Mouse (Mus musculus) kidney, embryonic 16.5 days (tissue): ENCODE data around the gene Stox2. TPM values are rescaled to one million over a fixed set of nuclear protein-coding genes. Genes with fewer than 3 reads are reported as not detected.

Experiments used
- ATAC-seq: fragments of 200-750 bp; cut with Nextera tagmentation; 2 replicates; pipeline ENCODE4 v1.8.0; 2017; ENCODE audit warnings: moderate TSS enrichment; ENCODE audit not compliant: low FRiP score, low TSS enrichment
- H3K27ac ChIP-seq: fragments of 300-500 bp; sonication (generic); 2 replicates; pipeline ENCODE4 v1.5.1; 2014; ENCODE audit warnings: low read length
- H3K27me3 ChIP-seq: fragments of 300-500 bp; sonication (generic); 2 replicates; pipeline ENCODE4 v1.6.1; 2014; ENCODE audit warnings: low read length, control low read depth, mixed read lengths; ENCODE audit not compliant: insufficient read depth
- H3K36me3 ChIP-seq: fragments of 300-500 bp; sonication (generic); 2 replicates; pipeline ENCODE4 v1.6.1; 2014; ENCODE audit warnings: low read length, control low read depth, mixed read lengths; ENCODE audit not compliant: insufficient read depth
- H3K4me1 ChIP-seq: fragments of 300-500 bp; sonication (generic); 2 replicates; pipeline ENCODE4 v1.6.1; 2014; ENCODE audit warnings: low read length, control low read depth, mixed read lengths; ENCODE audit not compliant: insufficient read depth
- H3K4me2 ChIP-seq: fragments of 300-500 bp; sonication (generic); replicated peaks from 2 replicates; pipeline ENCODE4 v1.6.1; 2014; ENCODE audit warnings: low read depth, low read length
- H3K4me3 ChIP-seq: fragments of 300-500 bp; sonication (generic); 2 replicates; pipeline ENCODE4 v1.5.1; 2014; ENCODE audit warnings: mild to moderate bottlenecking, low read length
- H3K9ac ChIP-seq: fragments of 300-500 bp; sonication (generic); replicated peaks from 2 replicates; pipeline ENCODE4 v1.6.1; 2014; ENCODE audit warnings: low read length
- H3K9me3 ChIP-seq: fragments of 300-500 bp; sonication (generic); 2 replicates; pipeline ENCODE4 v1.6.1; 2016; ENCODE audit warnings: low read length, control low read depth
- WGBS: fragments of 180-500 bp; shearing (Covaris S2); extraction: QIAGEN DNeasy Blood & Tissue Kit; methylation state at CpG from one replicate; pipeline ENCODE4 v1.1.7; 2014; 5-methylcytosine and 5-hydroxymethylcytosine counted together
- polyA plus RNA-seq: library from polyadenylated mRNA; unstranded; fragments of >200 nt; fragmentation: Nextera tagmentation; extraction: Ambion mirVana; gene quantifications from 2 replicates; pipeline ENCODE4 v1.2.1, GENCODE M21; 2015

Stox2 gene
- polyA plus RNA-seq, 1 experiment from 2014 or later: 9.4 TPM

DNA sequence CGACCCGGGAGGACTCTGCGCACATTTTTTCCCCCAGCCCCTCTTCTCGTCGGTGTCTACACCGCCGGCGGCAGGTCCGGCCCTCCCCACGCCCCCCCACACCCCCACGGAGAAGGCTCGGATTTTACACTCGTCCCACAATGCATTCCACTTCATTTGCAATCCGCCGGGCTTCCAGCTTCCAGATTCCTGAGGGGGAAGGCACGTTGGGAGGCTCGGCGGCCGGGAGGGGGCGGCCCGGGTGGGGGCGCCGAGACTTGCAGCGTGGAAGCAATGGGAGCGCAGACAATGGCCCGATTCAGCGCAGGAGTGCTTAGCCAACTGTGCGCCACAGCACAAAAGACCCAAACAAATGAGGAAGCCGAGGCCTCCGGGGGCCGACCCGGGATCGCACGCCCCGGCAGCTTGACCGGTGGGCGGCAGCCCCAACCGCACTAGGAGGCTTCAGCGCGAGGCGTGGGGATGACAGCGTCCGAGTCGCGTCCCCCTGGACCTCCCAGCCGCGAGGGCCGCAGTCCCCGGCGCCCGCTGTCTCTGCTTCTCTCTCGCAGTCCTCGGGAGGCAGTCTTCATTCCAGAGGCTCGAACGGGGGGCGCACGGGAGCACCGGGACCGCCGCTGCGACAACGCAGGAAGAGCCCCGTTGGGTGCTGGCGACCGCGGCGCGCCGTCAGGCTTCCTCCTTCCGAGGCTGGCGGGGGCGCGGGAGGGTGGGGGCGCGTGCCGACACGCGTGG, 157.9 kb downstream of the Stox2 start:
- Histone ChIP-seq H3K4me1 (peaks cover 31% of the 10 kb centered on the region), H3K9ac (peak overlapping the region; percentile 82), H3K36me3 (no peaks in the 10 kb centered on the region), H3K27me3 (no peaks in the 10 kb centered on the region), H3K4me2 (peak overlapping the region; percentile 99), H3K27ac (peak overlapping the region; percentile 16), H3K9me3 (no peaks in the 10 kb centered on the region), H3K4me3 (peak overlapping the region; percentile 80)
- ATAC-seq: peak; percentile 60
- WGBS: under 1% methylated on average over 78 of the region's 78 CpGs

DNA sequence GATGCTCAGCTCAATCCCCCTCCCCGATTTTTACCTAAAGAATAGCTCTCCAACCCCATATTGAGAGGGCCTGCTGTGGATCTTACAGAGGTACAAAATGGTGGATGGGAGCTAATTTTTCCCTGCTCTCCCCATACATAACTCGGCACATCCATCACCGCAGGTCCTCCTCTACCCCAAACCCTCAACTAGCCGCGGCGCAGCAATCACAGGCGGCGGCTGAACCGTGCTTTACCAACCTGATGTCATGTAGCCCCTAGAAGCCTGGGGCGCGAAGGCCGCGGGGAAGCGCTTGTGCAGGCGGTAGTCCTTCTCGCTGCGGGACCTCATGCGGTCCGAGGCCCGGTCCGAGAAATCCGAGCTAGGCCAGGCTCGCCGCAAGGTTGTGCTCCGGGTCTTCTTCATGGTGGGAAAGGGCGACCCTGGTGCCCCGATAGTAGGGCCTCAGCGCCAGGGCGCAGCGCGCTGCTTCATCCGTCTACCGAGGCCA, 158.5 kb downstream of the Stox2 start:
- WGBS: under 1% methylated on average over 33 of the region's 33 CpGs
- H3K4me1 ChIP-seq: peaks cover 35% of the 10 kb centered on the region
- H3K4me3 ChIP-seq: peak overlapping the region; percentile 80
- H3K4me2 ChIP-seq: peak overlapping the region; percentile 99
- no peak overlapping the region; the same call in none of the 2 replicates for H3K27ac ChIP-seq
- no peaks in the 10 kb centered on the region for H3K36me3 ChIP-seq
- H3K9ac ChIP-seq: peak overlapping the region; percentile 82
- no peaks in the 10 kb centered on the region for H3K9me3 ChIP-seq
- H3K27me3 ChIP-seq: no peaks in the 10 kb centered on the region
- ATAC-seq: peak; percentile 39

DNA sequence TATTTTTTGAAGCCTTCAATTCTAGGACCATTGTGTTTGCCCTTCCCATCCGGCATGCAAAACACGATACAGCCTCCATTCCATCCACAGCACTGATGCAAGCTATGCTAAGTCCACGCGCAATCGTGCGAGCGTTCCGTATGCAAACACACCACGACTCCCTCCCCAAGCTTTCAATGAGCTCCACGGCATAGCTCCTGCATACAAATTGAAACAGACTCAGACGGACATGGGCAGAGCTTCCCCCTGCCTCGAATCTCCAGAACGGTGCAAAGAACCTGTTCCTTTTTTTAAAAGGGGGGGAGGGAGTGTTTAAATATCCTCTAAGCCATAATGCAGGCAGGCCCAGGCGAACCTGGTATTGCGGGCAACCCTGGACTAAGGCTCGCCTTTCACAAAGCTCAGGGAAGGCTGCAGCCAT, 159.0 kb downstream of the Stox2 start:
- Histone ChIP-seq H3K4me2 (peak overlapping the region; percentile 99), H3K36me3 (no peaks in the 10 kb centered on the region), H3K9ac (peak overlapping the region; percentile 82), H3K27ac (no peak overlapping the region; the same call in 1 of the 2 replicates), H3K4me3 (peak overlapping the region; percentile 80), H3K27me3 (no peaks in the 10 kb centered on the region), H3K4me1 (peaks cover 38% of the 10 kb centered on the region), H3K9me3 (no peaks in the 10 kb centered on the region)
- 8% methylated on average over 16 of the region's 16 CpGs for WGBS
- no peak; the same call in 1 of the 2 replicates for ATAC-seq

DNA sequence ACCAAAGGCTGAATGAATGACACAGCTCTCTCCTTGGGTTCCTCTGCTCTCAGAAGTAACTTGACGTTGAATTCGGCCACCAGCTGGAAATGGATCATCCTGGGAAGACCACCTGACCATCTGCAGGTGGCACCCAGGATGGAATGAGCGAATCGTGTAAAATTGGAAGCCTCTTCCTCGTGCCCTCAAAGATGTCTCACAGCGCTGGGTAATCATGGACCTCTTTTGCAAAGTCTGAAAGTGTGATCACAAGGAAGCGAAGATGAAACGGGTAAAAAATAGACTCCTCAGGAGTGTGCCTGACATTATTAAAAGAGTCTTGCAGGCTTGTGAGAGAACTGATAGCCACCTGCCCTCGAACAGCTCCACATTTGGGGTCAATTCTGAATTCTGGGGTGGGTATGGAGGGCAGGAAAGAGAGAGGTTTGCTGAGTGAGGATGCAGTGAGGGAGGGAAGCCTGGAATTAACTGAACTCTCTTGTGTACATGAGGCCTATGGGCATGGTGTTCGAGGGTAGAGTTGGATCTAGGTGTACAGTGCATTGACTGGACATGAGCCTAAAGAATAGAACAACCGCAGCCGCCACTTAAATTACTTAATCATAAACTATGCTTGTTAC, 160.0 kb downstream of the Stox2 start:
- 85% methylated on average over 12 of the region's 12 CpGs for WGBS
- H3K4me2 ChIP-seq: peak overlapping the region; percentile 99; the same call in 1 of the 2 replicates

DNA sequence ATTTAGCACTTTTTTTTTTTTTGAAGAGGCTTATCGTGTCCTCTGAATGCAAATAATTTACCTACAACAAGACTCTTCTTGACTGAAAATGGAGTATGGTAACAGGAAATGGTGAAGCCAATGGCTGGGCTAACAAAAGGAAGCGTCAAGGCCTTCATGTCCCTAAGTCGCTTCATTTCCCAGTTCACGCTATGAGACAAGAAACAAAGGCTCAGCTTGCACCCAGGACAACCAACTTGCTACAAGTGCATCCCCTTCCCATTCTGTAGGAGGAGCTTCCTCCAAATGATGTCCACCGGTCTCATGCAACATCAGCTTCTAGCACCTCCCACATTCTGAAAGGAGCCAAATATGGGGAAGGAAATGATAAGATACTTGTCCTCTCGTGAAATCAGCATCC, 160.7 kb downstream of the Stox2 start:
- no peak overlapping the region for H3K4me2 ChIP-seq
- no peak for ATAC-seq
- H3K9ac ChIP-seq: no peak overlapping the region
- H3K4me3 ChIP-seq: no peak overlapping the region
- 88% methylated on average over 6 of the region's 6 CpGs for WGBS
- H3K9me3 ChIP-seq: no peaks in the 10 kb centered on the region
- no peaks in the 10 kb centered on the region for H3K27me3 ChIP-seq
- no peak overlapping the region for H3K27ac ChIP-seq
- peaks cover 38% of the 10 kb centered on the region for H3K4me1 ChIP-seq
- H3K36me3 ChIP-seq: no peaks in the 10 kb centered on the region

More for the DNA sequence above, 160.0 kb downstream of the Stox2 start:
- Histone ChIP-seq H3K4me1 (peaks cover 40% of the 10 kb centered on the region), H3K4me3 (no peak overlapping the region), H3K9me3 (no peaks in the 10 kb centered on the region), H3K9ac (no peak overlapping the region), H3K36me3 (no peaks in the 10 kb centered on the region), H3K27me3 (no peaks in the 10 kb centered on the region), H3K27ac (no peak overlapping the region)
- no peak for ATAC-seq

DNA sequence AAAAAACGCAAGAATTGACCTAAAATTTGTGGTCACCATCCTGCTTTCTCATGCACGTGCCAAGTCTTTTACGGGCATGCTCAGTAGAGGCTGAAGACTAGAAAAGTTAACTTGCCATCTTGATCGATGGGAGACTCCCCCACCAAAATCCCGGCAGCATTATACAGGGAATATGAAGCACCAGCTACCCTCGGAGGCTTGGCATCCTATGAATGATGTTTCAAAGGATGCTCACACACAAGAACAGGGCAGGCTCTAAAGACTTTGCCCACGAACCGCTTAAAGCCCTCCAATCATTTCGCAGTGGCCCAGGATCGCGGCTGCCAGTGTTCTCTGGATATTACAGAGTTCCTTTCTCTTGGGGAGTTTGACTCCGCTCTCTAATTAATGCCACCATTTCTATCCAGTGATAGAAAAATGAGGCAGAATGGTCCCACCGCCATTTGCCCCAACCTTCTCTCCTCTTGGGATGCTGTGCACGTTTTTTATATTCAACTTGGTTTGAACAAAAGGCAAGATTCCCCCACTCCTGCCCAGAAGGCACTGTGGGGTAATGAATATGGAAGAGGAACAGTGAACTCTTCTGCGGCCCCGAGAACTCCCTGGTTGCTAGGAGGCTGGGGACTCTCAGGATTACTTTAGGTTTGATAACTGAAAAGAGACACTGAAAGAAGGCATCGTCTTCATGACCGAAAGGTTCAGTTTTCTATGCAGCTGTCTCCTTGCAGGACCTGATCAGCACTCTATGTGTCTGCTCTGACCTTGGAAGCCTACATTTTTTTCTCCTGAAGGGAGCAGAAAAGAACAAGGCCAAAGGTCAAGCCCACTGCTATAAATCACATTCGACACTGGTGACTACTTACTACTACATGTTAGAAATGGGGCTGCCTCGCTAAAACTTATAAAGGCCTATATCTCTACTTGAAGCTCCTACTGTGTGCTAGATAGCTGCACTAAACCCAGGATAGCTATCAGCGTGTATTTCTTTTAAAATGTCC, 161.5 kb downstream of the Stox2 start:
- no peak overlapping the region for H3K4me3 ChIP-seq
- H3K9ac ChIP-seq: no peak overlapping the region
- 80% methylated on average over 21 of the region's 21 CpGs for WGBS
- peaks cover 31% of the 10 kb centered on the region for H3K4me1 ChIP-seq
- H3K27ac ChIP-seq: no peak overlapping the region
- H3K9me3 ChIP-seq: no peaks in the 10 kb centered on the region
- no peaks in the 10 kb centered on the region for H3K36me3 ChIP-seq
- no peak overlapping the region for H3K4me2 ChIP-seq
- no peaks in the 10 kb centered on the region for H3K27me3 ChIP-seq
- ATAC-seq: no peak

DNA sequence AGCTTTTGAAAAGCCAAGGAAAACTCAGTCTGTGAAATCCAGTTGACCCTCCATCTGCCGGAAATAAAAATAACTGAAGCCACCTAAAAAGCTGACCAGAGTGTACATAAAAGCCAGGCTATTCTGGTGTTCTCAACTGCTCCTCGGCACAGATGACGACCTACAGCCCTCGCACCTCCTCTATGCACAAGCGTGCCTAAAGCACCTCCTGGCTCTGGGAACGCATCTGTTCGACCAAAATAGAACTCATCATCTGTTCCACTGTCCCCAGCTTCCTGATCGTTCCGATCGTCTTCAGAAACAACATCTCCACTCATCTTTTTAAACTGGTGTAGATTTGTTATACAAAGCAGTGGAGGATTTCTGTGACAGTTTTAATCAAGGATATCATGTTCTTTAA, 166.3 kb downstream of the Stox2 start:
- WGBS: 68% methylated on average over 10 of the region's 10 CpGs
- H3K9me3 ChIP-seq: no peaks in the 10 kb centered on the region
- peaks cover 15% of the 10 kb centered on the region for H3K4me1 ChIP-seq
- no peak overlapping the region for H3K4me3 ChIP-seq
- H3K4me2 ChIP-seq: no peak overlapping the region
- H3K27ac ChIP-seq: no peak overlapping the region
- no peak overlapping the region for H3K9ac ChIP-seq
- H3K27me3 ChIP-seq: no peaks in the 10 kb centered on the region
- H3K36me3 ChIP-seq: no peaks in the 10 kb centered on the region
- ATAC-seq: no peak

DNA sequence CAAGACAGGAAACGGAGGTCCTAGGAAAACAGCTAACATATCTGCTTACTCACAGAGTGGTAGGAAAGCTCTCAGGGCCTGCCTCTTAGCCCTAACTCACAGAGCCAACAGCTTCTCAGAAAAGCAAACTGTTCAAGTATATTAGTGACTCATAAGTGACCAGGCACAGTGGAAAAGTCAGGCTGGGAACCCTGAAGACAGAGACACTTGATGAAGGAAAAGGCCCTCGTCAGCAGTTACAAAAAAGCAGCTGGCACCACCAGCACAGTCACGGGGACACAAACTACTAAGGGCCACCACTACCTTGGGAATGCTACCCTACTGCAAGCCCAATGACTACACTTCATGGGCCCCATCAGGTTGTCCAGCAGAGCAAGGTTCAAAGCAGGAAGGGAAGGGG, 168.0 kb downstream of the Stox2 start:
- no peak overlapping the region for H3K4me3 ChIP-seq
- 81% methylated on average over 3 of the region's 3 CpGs for WGBS
- no peak for ATAC-seq
- peaks cover 10% of the 10 kb centered on the region for H3K4me1 ChIP-seq
- H3K4me2 ChIP-seq: no peak overlapping the region
- no peak overlapping the region for H3K9ac ChIP-seq
- no peaks in the 10 kb centered on the region for H3K36me3 ChIP-seq
- no peaks in the 10 kb centered on the region for H3K27me3 ChIP-seq
- no peaks in the 10 kb centered on the region for H3K9me3 ChIP-seq
- no peak overlapping the region for H3K27ac ChIP-seq

DNA sequence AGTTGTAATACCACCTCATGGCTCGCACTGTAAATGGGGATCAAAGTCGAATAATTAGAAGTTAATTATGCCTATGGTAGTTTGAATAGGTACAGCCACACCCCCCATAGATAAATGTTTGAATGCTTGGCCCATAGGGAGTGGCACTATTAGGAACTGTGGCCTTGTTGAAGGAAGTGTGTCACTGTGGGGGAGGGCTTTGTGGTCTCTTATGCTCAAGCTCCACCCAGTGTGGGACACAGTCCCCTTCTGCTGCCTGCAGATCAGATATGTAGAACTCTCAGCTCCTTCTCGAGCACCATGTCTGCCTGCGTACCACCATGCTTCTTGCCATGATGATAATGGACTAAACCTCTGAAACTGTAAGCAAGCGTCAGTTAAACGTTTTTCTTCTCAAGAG, 177.2 kb downstream of the Stox2 start:
- WGBS: 92% methylated on average over 6 of the region's 6 CpGs
- no peak overlapping the region for H3K27ac ChIP-seq
- H3K36me3 ChIP-seq: no peaks in the 10 kb centered on the region
- H3K4me1 ChIP-seq: no peaks in the 10 kb centered on the region
- H3K27me3 ChIP-seq: no peaks in the 10 kb centered on the region
- no peak overlapping the region for H3K4me3 ChIP-seq
- no peak overlapping the region for H3K9ac ChIP-seq
- no peak overlapping the region for H3K4me2 ChIP-seq
- no peak for ATAC-seq
- H3K9me3 ChIP-seq: no peaks in the 10 kb centered on the region
